Mouse (Mus musculus) liver, embryonic 15.5 days (tissue): ENCODE results near the gene S100a13. TPM values are rescaled to one million over a fixed set of nuclear protein-coding genes. Genes with fewer than 3 reads are reported as not detected.

Experiments used
- ATAC-seq: fragments of 200-750 bp; cut with Nextera tagmentation; 2 replicates; pipeline ENCODE4 v1.8.0; 2017; ENCODE audit warnings: moderate number of reproducible peaks, mild to moderate bottlenecking, moderate library complexity; ENCODE audit not compliant: insufficient read depth
- H3K27ac ChIP-seq: fragments of 300-500 bp; sonication (generic); replicated peaks from 2 replicates; pipeline ENCODE4 v1.5.1; 2015; ENCODE audit warnings: mild to moderate bottlenecking, inconsistent platforms
- H3K27me3 ChIP-seq: fragments of 300-500 bp; sonication (generic); 2 replicates; pipeline ENCODE4 v1.6.1; 2015; ENCODE audit warnings: mild to moderate bottlenecking, inconsistent platforms
- H3K36me3 ChIP-seq: fragments of 300-500 bp; sonication (generic); replicated peaks from 2 replicates; pipeline ENCODE4 v1.6.1; 2015; ENCODE audit warnings: moderate library complexity, mild to moderate bottlenecking, inconsistent platforms
- H3K4me1 ChIP-seq: fragments of 300-500 bp; sonication (generic); replicated peaks from 2 replicates; pipeline ENCODE4 v1.6.1; 2015; ENCODE audit warnings: inconsistent platforms
- H3K4me2 ChIP-seq: fragments of 300-500 bp; sonication (generic); 2 replicates; pipeline ENCODE4 v1.6.1; 2015; ENCODE audit warnings: moderate library complexity, mild to moderate bottlenecking, inconsistent platforms
- H3K4me3 ChIP-seq: fragments of 300-500 bp; sonication (generic); replicated peaks from 2 replicates; pipeline ENCODE4 v1.5.1; 2015; ENCODE audit warnings: mild to moderate bottlenecking, inconsistent platforms
- H3K9ac ChIP-seq: fragments of 300-500 bp; sonication (generic); 2 replicates; pipeline ENCODE4 v1.6.1; 2015; ENCODE audit warnings: moderate library complexity, mild to moderate bottlenecking, inconsistent platforms
- H3K9me3 ChIP-seq: fragments of 300-500 bp; sonication (generic); replicated peaks from 2 replicates; pipeline ENCODE4 v1.6.1; 2016; ENCODE audit warnings: inconsistent platforms
- WGBS: fragments of 180-500 bp; shearing (Covaris S2); methylation state at CpG from one replicate; pipeline ENCODE4 v1.1.7; 2015; ENCODE audit warnings: mixed read lengths; ENCODE audit not compliant: insufficient replicate concordance; 5-methylcytosine and 5-hydroxymethylcytosine counted together
- polyA plus RNA-seq: library from polyadenylated mRNA; unstranded; fragments of >200 nt; fragmentation: Nextera tagmentation; extraction: Ambion mirVana; gene quantifications from 2 replicates; pipeline ENCODE4 v1.2.1, GENCODE M21; 2015

The S100a13 gene
- 16.1 and 18.9 TPM in 2 replicates for polyA plus RNA-seq

DNA sequence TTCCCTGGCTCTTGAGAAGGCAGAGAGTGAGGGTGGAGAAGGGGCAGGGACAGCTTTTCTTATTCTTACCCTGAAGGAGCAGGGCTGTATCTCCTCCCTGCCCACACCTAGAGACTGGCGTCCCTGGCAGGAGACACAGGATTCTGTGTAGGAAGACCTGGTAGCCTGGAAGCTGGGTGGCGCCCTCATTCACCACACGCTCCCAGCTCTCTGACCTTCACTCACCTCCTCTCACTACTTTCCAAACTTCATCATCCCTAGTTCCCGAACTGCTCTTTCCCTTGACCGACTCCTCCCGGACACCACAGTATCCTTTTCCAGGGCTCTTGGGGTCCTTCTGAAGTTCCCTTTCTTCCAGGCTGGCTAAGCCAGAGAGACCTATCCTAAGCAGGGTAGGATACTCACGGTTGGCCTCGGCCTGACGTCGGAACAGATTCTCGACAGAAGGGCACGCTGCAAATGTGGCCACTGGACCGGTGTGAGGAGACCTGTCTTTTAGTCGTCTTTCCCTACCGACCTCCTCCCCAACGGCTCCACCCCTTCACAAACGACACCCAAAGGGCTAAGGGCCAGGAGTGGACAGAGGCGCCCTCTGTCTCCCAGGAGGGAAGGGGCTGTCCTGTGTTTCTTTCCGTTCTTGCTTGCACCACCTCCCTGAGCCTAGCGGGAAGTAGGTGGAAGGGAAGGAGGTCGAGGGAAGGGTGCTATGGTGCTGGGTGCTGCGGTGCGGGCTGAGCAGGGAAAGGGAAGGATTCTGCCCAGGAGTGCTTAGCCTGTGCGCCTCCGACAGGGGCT lies at the start of gene S100a13, which contains the start of gene S100a1:
Gene S100a13, plus strand, starts transcription at position 640 of the 795 bp plus-strand sequence.
Gene S100a1, minus strand, starts transcription at position 597 of the 795 bp plus-strand sequence.
- H3K9ac ChIP-seq, result peak within 1 kb of the TSS; percentile 62
- peak within 1 kb of the TSS; percentile 62 for H3K4me3 ChIP-seq
- 4% methylated on average over 25 of the region's 25 CpGs for WGBS
- peak within 1 kb of the TSS; percentile 53; the same call in 1 of the 2 replicates for H3K27ac ChIP-seq
- peaks cover 15% of the 10 kb centered on the region for H3K27me3 ChIP-seq
- no peaks in the 10 kb centered on the region for H3K9me3 ChIP-seq
- 0 out of 2 replicates have a peak, but pooled peaks cover 4% of the 10 kb centered on the region for H3K36me3 ChIP-seq
- peak within 1 kb of the TSS; percentile 98 for H3K4me2 ChIP-seq
- ATAC-seq, result peak; percentile 38
- peaks cover 33% of the 10 kb centered on the region for H3K4me1 ChIP-seq

DNA sequence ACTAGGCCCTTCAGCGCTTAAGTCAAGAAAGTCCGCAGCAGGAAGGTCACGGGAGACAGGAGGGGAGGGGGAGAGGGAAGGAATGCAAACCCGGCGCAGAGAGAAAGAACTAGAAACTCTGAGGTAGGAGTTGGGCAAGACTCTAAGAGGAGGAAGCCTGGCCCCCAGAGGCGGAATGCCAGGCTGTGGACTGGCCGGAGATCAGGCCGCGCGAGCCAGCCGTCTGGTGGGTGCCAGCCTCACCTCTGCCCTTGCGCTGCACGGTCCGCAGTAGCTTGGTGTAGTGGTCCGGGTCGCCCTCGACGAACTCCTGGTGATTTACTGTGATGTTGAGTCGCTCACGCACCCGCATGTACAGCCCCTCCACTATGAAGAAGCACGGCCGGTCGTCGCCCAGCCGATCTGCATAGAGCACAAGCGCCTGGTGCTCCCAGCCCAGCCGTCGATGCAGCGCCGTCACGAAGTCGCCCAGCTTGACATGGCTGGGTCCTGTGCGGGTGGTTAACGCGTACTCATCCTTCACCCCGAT lies 49.6 kb upstream of the S100a13 start:
- Histone ChIP-seq H3K4me1 (peaks cover 17% of the 10 kb centered on the region), H3K4me3 (peak overlapping the region; percentile 54), H3K9ac (no peak overlapping the region), H3K9me3 (no peaks in the 10 kb centered on the region), H3K36me3 (no peaks in the 10 kb centered on the region), H3K27me3 (peaks cover 93% of the 10 kb centered on the region), H3K4me2 (peak overlapping the region; percentile 69), H3K27ac (no peak overlapping the region)
- WGBS, result 19% methylated on average over 37 of the region's 37 CpGs
- no peak for ATAC-seq

DNA sequence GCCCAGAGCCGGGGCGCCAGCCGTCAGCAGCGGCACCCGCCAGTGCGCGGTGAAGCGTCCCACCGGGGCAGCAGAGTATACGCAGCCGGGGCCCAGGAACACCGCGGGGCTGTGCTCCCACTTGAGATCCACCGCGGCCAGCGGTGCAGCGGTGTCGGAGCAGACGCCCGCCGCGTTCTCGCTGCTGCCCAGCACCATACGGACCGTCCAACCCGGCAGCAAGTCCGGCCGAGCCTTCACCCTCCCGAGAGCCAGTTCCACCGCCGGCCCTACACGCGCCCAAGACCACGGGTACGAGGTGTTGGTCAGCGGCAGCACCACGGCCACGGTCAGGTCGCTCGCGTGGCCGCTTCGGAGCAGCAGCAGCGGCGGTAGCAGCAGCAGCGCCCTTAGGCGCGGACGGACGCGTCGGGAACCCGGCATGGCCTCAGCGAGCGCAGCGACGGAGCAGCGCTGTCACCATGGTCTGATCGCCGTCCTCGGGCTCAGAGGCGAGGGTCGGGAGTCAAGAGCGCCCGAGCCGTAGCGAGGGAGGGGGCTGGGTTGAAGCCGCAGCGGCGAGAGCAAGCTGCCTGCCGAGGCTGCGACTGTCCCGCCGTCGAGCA lies 49.1 kb upstream of the S100a13 start:
- Histone ChIP-seq H3K36me3 (no peaks in the 10 kb centered on the region), H3K9me3 (no peaks in the 10 kb centered on the region), H3K27ac (no peak overlapping the region), H3K4me3 (peak overlapping the region; percentile 54), H3K27me3 (peaks cover 88% of the 10 kb centered on the region), H3K4me2 (peak overlapping the region; percentile 69), H3K4me1 (peaks cover 17% of the 10 kb centered on the region), H3K9ac (peak overlapping the region; percentile 11; the same call in 1 of the 2 replicates)
- 2% methylated on average over 75 of the region's 75 CpGs for WGBS
- ATAC-seq, result 0 out of 2 replicates have a peak, but pooled peaks have one; percentile 6

DNA sequence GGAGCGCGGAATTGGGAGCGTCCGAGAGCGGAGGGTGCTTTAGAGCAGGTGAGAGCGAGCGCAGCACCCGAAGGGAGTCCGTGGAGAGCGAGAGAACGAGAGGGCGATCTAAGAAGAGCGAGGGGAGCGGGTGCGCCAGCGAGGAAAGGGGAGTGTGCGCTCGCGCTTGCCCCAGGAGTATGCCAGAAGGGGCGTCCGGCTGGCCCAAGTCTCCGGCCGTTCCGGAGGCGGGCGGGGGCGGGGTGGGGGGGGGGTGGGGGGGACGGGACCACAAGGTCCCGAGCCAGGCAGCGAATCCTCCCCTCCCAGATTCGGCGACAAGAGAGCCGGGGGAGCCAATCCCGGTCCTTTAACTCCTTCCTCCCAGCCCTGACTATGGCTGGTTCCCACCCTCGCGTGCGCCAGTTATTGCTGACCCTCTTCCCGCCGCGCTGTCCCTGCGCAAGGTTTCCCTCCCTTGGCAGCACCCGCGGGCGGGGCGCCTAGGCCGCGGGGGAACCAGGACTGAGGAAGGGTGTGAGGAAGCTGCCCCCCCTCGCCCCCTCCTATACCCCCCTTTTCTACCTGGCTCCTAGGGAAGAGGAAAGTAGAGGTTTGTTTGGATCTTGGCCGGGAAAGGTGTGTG lies 48.4 kb upstream of the S100a13 start, which contains the start of gene Npr1:
Gene Npr1, minus strand, starts transcription at position 181 of the 625 bp plus-strand sequence.
- peaks cover 82% of the 10 kb centered on the region for H3K27me3 ChIP-seq
- peak within 1 kb of the TSS; percentile 69 for H3K4me2 ChIP-seq
- no peaks in the 10 kb centered on the region for H3K9me3 ChIP-seq
- no peaks in the 10 kb centered on the region for H3K36me3 ChIP-seq
- H3K4me1 ChIP-seq, result peaks cover 17% of the 10 kb centered on the region
- H3K4me3 ChIP-seq, result peak within 1 kb of the TSS; percentile 54
- under 1% methylated on average over 38 of the region's 49 CpGs for WGBS
- ATAC-seq, result peak; percentile 39; the same call in 1 of the 2 replicates
- H3K9ac ChIP-seq, result peak within 1 kb of the TSS; percentile 11; the same call in 1 of the 2 replicates
- H3K27ac ChIP-seq, result no peak within 1 kb of the TSS

DNA sequence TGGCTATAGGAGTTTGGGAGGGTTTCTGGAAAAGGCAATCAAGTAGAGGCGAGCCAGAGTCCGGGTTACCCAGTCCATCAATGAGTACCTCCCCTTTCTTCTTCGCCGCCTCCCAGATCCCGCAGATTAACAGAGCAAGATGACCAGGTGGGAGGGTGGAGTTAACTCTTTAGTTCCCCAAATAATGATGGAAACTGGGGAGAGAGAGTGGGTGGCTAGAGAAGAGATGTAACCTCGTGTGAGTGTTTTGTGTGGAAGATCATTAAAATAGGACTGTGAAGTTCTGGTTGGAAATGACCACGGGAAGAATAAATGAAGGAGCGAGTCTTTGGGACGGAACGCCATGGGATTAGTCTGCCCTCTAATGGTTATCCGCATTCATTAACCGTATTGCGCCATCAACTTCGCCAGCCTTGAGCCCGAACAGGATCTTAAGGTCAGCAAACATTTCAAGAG lies 47.9 kb upstream of the S100a13 start:
- H3K36me3 ChIP-seq, result no peaks in the 10 kb centered on the region
- 1% methylated on average over 15 of the region's 15 CpGs for WGBS
- H3K9ac ChIP-seq, result no peak overlapping the region
- peak; percentile 11; the same call in 1 of the 2 replicates for ATAC-seq
- H3K27ac ChIP-seq, result no peak overlapping the region
- peak overlapping the region; percentile 69 for H3K4me2 ChIP-seq
- H3K9me3 ChIP-seq, result no peaks in the 10 kb centered on the region
- H3K27me3 ChIP-seq, result peaks cover 77% of the 10 kb centered on the region
- peaks cover 17% of the 10 kb centered on the region for H3K4me1 ChIP-seq
- H3K4me3 ChIP-seq, result peak overlapping the region; percentile 54

DNA sequence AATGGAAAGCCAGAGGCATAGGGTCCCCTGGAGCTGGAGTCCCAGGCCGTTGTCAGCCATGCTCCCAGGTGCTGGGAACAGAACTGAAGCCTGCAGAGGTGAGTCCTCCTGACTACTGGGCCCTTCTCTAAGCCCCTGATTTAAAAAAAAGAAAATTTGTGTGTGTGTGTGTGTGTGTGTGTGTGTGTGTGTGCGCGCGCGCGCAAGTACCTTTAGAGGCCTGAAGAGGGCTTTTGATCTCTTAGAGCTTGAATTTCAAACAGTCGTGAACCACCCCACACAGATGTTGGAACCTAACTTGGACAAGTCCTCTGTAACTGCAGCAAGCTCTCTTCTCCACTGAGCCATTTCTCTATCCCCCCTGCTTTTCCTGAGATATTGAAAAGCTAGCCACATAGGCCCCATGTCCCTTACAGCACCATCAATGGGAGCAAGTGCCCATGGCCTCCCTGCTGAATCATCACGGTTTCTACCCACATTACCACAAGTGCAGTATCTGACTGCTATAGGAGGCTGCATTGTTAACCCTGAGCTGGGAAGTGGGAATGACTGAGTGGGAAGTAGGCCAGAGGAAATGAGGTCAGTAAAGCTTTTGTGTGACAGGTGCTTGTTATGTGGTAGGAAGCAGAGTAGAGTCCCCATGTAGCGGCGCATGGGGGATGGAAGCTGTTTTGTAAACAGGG lies 46.5 kb upstream of the S100a13 start:
- H3K4me2 ChIP-seq, result no peak overlapping the region
- peaks cover 19% of the 10 kb centered on the region for H3K4me1 ChIP-seq
- H3K4me3 ChIP-seq, result no peak overlapping the region
- ATAC-seq, result no peak
- H3K27me3 ChIP-seq, result peaks cover 63% of the 10 kb centered on the region
- no peaks in the 10 kb centered on the region for H3K9me3 ChIP-seq
- H3K36me3 ChIP-seq, result no peaks in the 10 kb centered on the region
- WGBS, result 78% methylated on average over 10 of the region's 10 CpGs
- H3K27ac ChIP-seq, result no peak overlapping the region
- no peak overlapping the region for H3K9ac ChIP-seq

DNA sequence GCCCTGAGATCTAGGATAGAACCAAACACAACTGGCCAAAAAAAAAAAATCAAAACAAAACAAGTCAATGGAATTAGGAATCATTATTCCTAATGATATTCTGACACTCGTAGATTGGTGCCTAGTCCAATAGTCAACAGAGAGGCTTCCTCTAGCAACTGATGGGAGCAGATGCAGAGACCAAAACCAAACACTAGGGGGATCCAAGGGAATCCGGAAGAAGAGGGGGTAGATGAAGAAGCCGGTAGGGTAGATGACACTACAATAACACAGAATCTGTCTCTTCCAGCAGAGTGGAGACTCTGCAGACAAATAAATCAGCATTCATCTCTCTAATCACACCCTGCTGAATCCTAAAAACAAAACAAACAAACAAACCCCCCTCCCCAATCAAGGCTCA lies 42.0 kb upstream of the S100a13 start:
- Histone ChIP-seq H3K9ac (no peak overlapping the region), H3K27ac (no peak overlapping the region), H3K36me3 (no peaks in the 10 kb centered on the region), H3K4me2 (no peak overlapping the region), H3K27me3 (peaks cover 19% of the 10 kb centered on the region), H3K4me1 (peaks cover 14% of the 10 kb centered on the region), H3K4me3 (no peak overlapping the region), H3K9me3 (no peaks in the 10 kb centered on the region)
- WGBS, result 13% methylated on average over 3 of the region's 3 CpGs
- no peak for ATAC-seq

DNA sequence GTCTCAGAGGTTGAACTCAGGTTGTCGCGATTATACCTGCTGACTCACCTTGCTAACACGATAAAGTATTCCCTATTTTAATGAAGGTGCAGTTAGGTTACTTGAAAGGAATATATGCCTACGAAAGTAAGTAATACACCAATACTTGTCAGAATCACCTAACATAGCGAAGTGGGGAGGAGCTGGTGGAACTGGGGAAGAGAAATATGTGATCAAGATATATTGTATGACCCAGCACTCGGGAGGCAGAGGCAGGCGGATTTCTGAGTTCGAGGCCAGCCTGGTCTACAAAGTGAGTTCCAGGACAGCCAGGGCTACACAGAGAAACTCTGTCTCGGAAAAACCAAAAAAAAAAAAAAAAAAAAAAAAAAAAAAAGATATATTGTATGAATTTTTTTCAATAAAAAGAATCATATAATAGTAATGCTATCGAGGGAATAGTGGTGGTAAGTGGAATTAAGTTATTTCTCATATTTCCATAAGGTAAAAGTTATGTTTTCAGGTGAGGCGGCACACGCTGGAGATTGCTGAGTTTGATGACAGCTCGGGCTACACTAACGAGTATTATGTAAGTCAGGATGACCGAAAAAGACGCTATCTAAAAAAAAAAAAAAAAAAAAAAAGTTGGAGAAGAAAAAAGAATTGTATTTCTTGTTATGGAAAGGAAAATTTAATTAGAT lies 38.9 kb upstream of the S100a13 start:
- Histone ChIP-seq H3K9ac (no peak overlapping the region), H3K9me3 (no peaks in the 10 kb centered on the region), H3K36me3 (peaks cover 26% of the 10 kb centered on the region), H3K27ac (no peak overlapping the region), H3K4me1 (peaks cover 20% of the 10 kb centered on the region), H3K4me3 (peak overlapping the region; percentile 54), H3K4me2 (peak overlapping the region; percentile 62), H3K27me3 (no peaks in the 10 kb centered on the region)
- WGBS, result 34% methylated on average over 16 of the region's 16 CpGs
- ATAC-seq, result peak; percentile 2

DNA sequence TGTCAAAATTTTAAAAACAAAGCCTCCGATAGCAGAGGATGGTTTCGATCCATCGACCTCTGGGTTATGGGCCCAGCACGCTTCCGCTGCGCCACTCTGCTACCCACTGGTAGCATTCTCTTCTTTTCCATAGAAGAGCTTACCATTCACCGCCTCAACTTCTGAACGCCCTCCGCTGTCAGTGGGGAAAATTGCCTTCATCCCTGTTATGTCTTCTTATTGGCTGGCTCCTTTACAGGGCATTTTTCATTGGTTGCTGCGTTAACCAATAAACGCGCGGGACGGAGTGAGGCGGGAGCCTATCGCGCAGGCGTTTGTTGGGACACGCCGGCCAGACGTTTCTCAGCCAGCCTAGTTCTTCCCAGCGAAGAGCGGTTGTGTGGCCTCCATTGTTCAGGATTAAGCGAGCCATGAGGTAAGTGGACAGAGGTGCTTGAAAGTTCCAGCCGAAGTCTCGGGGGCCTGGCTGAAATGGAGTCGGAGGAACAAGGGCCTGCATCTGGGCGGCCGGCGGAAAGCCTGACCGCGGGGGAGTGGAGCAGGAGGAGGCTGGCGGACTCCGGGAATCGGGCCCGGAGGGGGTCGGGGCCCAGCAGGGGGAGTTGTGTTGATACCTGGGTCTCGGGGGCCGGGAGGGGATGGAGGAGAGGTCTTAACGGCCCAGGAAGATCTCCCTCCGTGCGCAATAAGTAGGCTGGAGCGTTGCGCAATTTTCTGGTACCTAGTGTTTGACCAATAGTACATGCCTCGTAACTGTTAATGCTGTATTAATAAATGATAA lies 38.2 kb upstream of the S100a13 start, which contains the start of gene Ilf2:
Gene Ilf2, plus strand, starts transcription at position 296 of the 781 bp plus-strand sequence.
- Histone ChIP-seq H3K9ac (peak within 1 kb of the TSS; percentile 79), H3K27ac (peak within 1 kb of the TSS; percentile 85), H3K9me3 (no peaks in the 10 kb centered on the region), H3K4me1 (peaks cover 20% of the 10 kb centered on the region), H3K4me3 (peak within 1 kb of the TSS; percentile 75), H3K4me2 (peak within 1 kb of the TSS; percentile 73), H3K27me3 (no peaks in the 10 kb centered on the region), H3K36me3 (peaks cover 33% of the 10 kb centered on the region)
- peak; percentile 99 for ATAC-seq
- under 1% methylated on average over 45 of the region's 45 CpGs for WGBS
